Mouse (Mus musculus) heart, adult 8-10 months (tissue): ENCODE data around the gene Lrba. TPM values are rescaled to one million over a fixed set of nuclear protein-coding genes. Genes with fewer than 3 reads are reported as not detected.
A peak's percentile ranks its signal among the peaks of the same experiment; 100 is the strongest.

ENCODE experiments used
- DNase-seq: peaks from one replicate; pipeline ENCODE4 v3.0.0; 2022; ENCODE audit warnings: low spot score
- total RNA-seq, 4 experiments: library from RNA; stranded (reverse); gene quantifications; 2 replicates each; pipeline ENCODE4 v1.2.4; 2022

The Lrba gene
- total RNA-seq, 4 experiments from 2014 or later = 24.2 to 31.0 (median 28.2) TPM

DNA sequence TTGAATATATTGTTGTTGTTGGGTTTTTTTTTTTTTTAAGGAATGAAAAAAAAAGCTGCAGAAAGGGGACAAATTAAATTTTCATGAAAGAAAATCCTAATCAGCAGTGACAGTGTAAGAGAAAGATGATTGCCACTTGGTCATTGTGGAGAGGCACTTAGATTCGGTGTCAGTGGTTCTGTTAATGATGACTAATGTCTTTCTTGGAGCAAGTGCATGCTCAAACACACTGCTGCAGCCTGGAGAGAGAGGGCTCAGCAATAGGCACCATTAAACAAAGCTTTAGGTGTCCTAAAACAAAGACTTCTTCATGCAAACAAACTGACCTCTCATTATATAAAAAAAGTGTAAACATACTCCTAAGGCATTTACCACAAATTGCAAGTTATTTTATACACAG, 334.5 kb downstream of the Lrba start:
- DNase-seq = no peak

DNA sequence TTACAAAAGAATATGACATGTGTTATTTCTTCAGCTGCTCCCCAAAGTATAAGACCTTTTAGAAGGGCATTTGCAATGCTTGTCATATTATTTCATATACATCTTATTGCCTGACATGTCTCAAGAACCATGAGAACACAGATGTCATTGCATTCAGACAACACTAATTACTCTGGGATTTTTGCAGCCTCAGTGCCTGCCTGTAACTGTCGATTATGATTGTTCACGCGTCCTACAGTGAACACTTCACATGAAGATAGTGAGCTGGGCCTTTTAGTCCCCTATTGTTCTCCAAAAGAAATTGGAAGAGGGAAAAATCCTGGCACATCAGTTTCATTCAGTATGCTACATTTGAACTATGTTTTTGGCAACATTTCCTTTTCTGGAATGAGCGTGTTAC, 335.2 kb downstream of the Lrba start:
- DNase-seq = no peak

DNA sequence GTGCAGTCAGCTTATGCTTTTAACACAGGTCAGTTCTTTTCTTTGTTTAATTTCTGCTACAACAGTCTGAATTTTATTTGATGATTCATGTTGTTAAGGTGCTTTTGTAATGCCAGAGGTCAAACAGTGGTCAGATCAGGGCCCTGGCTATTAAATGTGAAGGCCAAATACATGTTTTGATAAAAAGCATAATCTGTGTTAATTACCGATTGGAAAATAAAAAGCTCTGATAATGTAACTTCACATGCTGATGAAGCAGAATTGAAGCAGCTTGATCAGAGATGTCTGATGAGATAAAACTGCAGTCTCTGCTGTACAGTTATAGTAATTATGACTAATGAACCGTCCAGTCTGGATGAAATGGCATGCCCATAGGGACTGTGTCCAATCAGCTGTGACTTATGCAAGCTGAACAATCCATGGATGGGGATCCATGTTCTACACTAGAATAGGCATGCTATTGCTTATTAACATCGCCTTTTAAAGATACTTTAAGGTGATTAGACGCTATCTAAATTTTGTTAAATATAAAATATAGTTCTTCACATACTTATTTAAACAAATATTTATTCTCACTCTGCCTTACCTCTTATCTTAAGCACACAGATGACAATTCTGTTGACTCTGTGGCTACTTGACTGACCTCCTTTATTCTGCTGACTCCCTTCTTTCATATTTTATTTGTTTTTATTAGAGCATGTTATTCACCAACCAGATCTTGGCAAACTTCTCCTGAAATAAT, 336.0 kb downstream of the Lrba start:
- no peak for DNase-seq

DNA sequence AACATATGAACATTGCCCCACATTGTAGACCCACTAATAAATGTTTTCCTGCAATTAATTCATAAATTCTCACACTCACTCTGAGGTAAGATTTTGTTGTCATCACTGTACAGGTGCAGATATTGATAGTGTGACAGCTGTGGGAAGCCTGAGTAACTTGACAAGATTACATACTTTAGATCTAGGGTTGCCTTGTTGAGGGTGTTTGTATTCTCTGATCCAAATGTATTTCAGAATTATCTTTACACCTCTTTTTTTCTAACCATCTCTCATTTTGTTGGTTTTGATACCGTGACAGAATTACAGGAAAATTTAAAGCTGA, 336.5 kb downstream of the Lrba start:
- DNase-seq = no peak

DNA sequence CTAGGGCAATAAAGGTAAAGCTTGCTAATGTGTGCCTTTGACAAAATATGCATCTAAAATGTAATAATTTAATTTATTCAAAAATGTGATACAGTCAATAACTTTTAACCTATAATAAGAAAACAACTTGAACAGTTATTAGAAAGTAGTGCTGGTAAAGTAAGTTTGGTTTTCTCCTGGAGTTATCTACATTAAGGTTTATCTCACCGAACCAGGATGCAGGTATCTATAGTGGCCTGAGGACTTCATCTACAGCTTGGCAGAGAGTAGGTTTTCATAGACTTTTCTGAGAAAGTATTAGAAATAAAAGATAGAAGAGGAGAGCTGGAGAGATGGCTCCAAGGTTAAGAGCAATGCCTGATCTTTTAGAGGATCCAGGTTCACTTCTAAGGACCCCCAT, 336.9 kb downstream of the Lrba start:
- DNase-seq = no peak

DNA sequence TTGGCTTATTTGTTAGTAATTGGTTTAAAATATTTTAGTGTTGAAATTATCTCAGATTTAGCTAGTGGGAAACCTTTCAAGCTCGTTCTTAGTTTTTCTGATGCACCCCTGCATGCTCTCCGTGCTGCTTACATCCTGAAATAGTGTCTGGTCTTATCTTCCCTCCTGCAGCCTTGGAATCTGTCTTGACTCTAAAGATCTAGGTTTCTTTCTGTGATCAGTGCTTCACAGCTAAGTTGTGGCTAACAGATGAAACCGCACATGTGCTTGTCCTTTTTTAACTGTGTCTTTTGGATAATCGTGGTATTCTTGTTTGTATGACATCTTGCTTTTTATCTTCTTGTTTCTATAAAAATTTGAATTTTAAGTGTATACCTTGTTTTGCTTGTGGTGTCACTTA, 342.8 kb downstream of the Lrba start:
- DNase-seq = no peak

DNA sequence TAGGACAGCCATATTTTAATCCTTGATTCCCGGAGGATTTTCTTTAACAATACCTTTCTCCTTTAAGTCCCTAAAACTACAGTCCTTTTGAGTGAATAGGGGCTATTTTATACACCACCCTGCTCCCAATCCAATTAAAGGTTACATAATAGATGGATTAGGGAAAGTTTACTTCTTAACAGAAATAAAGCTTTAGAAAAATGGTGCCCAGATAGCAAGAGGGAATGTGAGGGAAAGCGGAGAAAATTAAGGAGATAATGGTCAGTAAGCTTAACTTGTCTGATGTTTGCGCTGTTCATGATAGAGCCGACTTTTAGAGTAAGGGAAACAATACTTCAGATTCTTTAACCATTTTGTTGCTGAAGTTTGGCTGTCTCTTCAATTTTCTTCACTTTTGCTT, 347.0 kb downstream of the Lrba start:
- no peak for DNase-seq

DNA sequence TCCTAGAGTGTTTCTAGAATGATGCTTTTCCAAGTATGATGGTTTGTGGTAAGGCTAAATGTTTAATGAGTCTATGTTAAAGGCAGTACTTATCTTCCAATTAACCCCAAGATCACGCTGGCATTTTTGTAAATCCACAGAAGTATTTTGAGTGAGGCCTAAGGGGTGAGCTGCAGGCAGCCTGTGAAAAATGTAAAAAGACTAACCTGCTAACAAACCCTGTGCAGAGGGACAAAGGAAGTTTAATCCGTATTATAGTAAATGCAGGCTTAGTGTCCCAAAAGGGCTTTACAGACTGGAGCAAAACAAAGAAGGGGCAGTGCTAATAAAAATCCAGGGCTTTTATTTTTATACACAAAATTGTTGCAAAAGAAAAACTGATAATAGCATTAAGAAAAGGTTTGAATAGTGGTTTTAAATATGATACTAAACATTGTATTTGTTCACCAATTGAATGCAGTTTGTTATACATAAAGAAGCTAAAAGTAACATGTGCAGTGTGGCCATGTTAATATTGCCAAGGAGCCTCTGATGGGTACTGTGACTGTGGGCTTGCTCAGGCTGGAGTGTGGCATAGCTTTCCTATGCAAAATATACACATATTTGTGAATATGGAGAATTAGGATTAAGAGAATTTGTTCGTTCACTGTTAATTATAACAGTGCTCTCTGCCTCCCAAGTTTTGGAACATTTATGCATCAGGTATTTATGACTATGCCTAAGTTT, 348.2 kb downstream of the Lrba start:
- DNase-seq = no peak

DNA sequence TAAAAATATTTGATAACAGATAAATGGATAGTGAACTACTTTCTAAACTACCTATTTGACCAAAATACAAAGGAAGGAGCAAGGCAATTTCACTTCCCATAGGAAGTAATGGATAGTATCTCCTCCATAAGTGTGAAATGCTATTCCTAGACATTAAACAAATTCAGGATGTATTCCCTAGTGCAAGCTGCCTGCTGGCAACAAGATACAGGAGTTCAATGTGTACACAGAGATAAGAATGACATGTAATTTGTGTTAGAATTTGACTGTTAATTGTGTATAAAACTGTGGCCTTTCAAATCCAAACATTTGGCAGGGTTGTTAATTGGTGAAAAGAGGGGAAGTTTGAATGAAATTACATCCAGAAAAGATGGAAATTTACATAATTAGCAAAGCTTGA, 350.8 kb downstream of the Lrba start:
- DNase-seq = no peak

DNA sequence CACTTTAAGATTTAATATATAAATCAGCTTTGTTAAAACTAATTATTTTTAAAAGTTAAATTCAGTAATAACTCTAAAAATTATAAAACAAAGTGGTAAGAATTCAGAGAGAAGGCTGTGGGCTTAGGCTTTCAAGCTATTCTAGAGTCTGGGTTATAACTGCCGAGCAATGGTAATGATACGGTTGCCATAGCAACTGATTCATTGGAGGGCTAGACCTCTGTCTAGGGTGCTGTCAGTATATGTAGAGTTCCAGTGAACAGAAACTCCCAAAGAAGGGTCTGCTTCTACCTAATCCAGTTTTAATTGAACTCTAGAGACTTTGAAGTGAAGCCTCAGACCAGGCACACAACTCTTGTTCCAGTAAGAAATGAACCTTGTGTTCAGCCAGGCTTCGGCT, 377.8 kb downstream of the Lrba start:
- DNase-seq = no peak

DNA sequence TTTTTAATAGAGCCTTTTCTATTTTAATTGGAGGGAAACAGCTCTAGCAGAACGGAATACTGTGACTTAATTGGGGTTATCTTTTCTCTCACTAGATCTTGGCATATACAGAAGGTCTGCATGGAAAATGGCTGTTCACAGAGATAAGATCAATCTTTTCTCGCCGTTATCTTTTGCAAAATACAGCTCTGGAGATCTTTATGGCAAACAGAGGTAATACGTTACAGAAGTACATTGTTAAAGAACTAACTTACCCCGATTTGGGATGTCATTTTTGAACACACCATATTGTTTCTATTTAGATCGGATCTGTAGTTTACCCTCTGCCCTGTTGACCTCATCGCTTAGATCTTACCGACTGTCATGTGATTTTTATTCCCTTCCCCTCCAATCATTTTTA, 381.3 kb downstream of the Lrba start:
- no peak for DNase-seq

DNA sequence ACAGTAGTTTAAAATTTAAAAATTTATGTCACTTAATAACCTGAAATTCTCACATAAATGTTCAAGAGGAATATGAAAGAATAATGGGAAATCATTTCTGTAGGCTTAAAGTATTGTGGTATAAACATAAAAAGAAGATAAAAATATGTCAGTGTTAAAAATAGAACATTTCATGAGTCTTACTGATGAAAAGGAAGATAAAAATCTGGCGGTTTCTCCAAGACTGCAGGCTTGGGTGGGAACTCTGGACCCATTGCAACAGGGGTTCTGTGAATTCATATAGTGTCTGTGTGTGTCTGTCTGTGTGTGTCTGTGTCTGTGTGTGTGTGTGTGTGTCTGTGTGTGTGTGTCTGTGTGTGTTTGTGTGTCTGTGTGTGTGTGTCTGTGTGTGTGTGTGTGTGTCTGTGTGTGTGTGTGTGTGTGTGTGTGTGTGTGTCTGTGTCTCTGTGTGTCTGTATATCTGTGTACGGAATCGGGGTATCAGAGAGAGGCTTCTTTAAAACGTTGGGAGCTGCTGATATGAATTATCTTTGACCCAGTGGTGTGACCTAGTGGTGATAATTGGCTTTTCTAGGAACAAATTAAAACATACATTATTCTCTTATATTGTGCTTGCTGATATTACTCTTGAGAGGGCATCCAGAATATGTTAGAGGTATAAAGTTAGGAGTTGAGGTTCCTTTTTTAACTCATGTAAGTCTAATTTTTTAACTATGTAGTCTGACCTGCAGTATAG, 402.7 kb downstream of the Lrba start:
- no peak for DNase-seq

DNA sequence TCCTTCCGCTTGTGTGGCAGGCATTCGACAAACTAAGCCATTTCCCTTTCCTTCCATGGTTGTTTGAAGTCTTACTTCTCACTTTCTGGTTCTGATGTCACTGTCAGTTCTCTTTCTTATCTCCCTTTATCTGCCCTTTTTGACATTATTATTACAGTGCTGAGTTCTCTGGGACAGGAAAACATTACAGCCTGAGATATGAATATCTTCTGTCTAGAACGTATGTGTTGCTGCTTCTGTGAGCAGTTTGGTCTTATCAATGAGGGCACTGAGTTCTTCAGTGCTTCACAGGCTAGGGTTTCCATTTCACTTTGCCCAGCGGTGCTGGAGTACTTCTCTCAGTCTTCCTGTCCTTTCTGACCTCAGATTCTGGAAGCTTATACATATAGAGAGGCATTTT, 404.9 kb downstream of the Lrba start:
- DNase-seq = no peak

DNA sequence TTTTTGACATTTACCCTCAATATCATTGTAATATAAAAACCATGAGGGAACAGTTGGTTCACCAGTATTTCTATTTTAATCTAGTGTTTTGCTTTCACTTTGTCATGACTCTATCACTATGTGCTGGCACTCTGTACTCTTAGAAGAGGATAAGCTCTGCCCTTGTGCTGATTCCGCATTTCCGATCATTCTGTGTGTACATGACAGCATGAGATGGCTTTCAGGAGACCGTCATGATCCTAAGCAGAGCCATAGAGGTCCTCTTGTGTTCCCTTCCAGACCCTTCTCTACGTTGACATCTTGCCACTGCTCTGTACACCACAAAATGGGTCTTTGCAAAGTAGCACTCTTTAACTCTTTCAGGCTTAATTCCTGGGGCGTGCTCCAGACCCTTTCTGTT, 411.0 kb downstream of the Lrba start:
- DNase-seq = peak; percentile 26

DNA sequence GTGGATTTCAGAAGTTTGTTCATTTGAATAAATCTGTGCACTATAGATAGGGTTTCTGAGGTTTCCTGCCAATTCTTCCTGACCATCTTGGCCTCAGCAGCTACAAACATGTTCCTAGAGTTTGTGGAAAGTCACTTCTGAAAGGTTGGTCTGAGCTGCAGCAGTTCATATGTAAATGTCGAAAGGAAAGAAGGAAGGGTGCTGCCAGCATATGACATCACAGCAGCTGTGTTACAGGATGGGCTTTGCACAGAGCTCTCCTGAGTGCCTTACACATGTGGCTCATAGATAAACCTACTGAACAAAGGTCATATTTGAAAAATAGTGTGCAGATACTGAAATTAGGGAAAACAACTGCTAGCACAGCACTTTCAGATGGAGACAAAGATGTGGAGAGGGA, 411.5 kb downstream of the Lrba start:
- DNase-seq = peak; percentile 3

DNA sequence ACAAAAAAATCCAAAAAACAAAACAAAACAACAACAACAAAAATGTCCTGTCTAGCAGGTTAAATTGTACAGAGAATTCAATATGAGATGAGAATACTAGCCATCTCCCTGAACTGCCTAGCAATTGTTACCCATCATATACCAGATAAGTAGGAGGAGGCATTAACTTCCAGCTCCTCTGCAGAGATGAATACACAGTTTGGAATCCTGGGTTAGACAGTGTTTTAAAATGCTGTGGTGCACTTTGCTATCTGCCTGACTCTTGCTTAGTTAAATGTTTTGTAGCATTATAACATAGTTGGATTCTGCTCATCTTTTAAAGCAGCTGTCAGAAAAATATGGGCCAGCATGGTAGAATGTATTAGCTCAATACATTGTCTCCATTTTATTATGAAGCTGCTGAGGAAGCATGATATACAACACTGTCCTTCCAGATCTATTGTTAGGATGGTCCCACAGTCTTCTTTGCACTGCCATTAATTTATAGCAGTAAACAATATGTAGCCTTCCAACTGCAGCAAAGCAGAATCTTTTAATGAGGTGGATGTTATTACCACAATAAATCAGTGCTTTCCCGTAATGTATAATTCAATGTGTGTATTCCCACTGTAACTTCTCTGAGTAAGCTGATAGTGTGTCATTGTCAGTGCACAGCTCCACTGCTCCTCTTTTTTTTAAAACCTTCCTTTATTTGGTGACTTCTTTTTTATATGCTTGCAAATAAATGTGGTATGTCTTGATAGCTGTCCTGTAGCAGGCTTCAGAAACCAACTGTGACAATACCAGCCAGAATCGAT, 414.3 kb downstream of the Lrba start:
- DNase-seq = no peak

DNA sequence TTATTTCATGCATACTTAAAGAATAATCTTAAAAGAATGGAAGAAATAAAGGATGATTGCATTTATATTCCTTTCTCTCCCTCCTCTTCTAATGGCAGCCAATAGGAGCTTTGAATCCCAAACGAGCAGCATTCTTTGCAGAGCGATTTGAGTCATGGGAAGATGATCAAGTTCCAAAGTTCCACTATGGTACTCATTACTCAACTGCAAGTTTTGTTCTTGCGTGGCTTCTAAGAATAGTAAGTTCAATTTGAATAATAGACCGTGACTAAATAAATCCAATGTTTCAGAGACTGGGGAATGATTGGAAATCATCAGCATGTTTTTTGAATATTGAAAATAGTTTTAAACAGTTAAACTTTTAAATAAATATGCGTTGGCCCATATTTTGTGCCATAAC, 416.9 kb downstream of the Lrba start:
- no peak for DNase-seq

DNA sequence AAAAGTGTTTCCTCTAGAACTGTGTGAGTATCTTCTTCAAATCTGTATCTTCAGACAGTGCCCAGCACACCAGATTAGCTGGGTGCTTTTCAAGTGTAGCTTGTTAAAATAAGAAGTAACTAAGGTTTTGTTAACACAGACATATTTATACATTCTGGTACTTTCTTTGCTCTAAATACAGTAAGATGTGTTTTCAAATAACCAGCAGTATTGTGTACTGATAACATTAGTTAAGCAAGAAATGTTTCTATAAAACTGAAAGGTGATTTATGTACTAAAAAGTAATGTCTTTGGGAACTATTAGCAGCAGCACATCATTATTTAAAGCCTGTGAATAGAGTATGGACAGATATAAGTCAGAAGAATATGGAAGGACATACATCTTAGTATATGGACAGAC, 417.3 kb downstream of the Lrba start:
- DNase-seq = no peak

DNA sequence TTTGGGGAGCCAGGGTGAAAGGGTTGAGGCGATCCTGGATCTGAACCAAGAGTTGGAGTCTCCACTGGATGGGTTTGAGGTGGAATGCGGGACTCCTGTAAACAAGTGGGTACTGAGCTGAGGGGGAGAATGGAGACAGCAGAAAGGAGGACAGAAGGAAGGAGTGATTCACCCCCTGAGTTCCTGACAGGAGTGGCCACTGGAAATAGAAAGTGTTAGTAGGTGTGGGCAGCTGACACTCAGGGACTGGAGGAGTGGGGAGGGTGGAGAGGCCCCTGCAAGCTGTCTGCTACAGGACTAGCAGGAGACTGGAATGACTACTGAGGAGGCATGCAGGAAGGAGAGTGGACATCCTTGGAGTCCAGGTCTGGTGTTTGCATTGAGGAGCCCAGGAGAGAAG, 422.3 kb downstream of the Lrba start:
- no peak for DNase-seq

DNA sequence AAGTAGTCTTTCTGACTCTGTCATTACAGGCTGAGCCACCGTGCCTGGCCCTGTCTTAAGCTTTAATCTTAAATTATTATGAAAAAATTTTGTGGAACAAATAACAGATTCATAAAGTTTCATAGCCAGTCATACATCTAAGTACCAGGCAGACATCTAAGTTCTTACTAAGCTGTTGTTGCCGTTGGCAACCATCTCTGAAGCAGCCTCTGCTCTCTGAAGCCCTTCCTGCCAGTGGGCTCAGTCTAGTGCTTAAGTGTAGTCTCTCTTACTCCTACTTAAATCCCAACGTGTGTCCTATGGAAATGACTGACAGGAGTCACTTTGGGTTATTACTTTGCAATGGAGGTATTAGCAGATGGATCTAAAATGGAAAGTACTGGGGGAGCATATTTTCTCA, 426.5 kb downstream of the Lrba start:
- no peak for DNase-seq

DNA sequence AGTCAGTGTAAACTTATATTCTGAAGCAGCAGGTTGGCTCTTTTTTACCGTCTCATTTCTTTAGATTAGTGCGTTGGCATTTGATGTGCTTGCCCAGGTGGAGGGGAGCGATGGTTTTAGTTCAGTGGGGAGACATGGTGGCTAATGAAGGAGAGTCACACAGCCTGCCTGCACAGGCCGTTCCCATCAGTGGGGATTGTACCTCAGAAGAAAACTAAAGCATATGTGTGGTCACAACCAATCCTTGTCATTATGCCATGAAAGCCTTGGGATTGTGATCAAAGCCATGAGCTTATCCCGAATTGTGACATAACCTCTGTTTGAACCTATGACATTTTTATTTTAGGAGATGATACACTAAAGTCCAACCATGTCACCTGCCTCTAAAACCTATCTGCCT, 434.8 kb downstream of the Lrba start:
- no peak for DNase-seq

DNA sequence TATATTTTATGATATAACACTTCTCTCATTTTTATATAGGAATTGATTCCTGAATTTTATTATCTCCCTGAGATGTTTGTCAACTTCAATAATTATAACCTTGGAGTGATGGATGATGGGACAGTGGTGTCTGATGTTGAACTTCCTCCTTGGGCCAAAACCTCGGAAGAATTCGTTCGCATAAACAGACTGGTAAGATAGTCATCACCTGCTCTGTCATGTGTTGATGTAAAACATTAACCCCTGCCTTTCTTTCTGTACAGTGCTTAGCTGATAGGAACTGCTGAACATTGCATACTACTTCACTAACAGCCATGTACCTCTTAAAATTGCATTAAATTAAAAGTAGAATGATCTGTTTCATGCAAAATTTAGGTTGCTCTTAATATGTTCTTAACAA, 439.9 kb downstream of the Lrba start:
- DNase-seq = no peak
